Mouse (Mus musculus): ENCODE measurements at regions not wholly inside any gene's neighbourhood (a gene's known extent, or its start where the extent isn't known, plus 50 kb on each side); places are given as distances from the start of the nearest gene placed in this dataset.
A peak's percentile ranks its signal among the peaks of the same experiment; 100 is the strongest.

DNA sequence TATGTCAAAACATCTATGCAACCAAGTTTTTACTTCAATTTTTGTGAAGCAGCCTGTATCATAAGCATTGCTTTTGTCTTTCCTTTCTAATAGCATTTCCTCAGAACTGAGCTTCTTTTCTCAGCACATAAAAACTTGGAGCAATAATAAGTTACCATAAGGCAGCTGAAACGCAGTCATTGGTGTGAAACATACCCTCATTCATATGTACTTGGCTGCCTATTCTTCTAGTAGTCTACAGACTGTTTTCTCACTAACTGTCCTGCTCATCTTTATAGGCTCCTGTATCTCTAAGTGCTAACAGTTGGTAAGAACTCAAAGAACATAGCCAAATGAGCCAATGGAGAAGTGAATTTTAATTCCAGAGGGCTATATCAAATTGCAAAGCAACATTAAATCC lies 454.6 kb upstream of the Ptprd start:
- Histone ChIP-seq H3K36me3 (no peaks in the 10 kb centered on the region), H3K27ac (no peak overlapping the region), H3K9me3 (no peaks in the 10 kb centered on the region), H3K9ac (replicated peaks) (no peak overlapping the region), H3K4me1 (replicated peaks) (no peaks in the 10 kb centered on the region), H3K4me3 (replicated peaks) (no peak overlapping the region), H3K4me2 (no peak overlapping the region), H3K27me3 (no peaks in the 10 kb centered on the region)
- ATAC-seq (ENCODE audit: insufficient number of reproducible peaks, insufficient read depth, low FRiP score, low TSS enrichment, low read depth) = no peak
- 82% methylated on average over 1 of the region's 1 CpGs for WGBS

DNA sequence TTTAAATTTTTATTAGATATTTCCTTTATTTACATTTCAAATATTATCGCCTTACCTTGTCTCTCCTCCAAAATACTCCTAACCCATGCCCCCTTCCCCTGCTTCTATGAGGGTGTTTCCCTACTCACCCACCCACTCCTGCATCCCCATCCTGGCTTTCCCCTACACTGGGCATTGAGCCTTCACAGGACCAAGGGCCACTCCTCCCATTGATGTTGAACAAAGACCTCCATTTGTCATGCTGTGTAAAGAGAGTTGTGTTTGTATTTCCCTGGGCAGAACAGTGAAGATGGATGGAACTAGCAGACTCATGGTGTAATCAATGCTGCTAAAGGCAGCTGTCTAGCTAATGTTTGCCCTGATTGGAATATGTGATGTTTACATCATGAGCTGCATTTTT lies 431.0 kb upstream of the Ptprd start:
- Histone ChIP-seq H3K27ac (no peak overlapping the region), H3K27me3 (no peaks in the 10 kb centered on the region), H3K9me3 (no peaks in the 10 kb centered on the region), H3K9ac (replicated peaks) (no peak overlapping the region), H3K36me3 (no peaks in the 10 kb centered on the region), H3K4me3 (replicated peaks) (no peak overlapping the region), H3K4me2 (no peak overlapping the region), H3K4me1 (replicated peaks) (no peaks in the 10 kb centered on the region)
- 92% methylated on average over 1 of the region's 1 CpGs for WGBS
- no peak for ATAC-seq (ENCODE audit: insufficient number of reproducible peaks, insufficient read depth, low FRiP score, low TSS enrichment, low read depth)

- H3K9ac ChIP-seq (replicated peaks) = no peak overlapping the region
- ATAC-seq (ENCODE audit: insufficient number of reproducible peaks, insufficient read depth, low FRiP score, low TSS enrichment, low read depth) = peak; percentile 52; the same call in 1 of the 2 replicates
- no peak overlapping the region for H3K27ac ChIP-seq
- no peaks in the 10 kb centered on the region for H3K27me3 ChIP-seq
- H3K4me2 ChIP-seq = peak overlapping the region; percentile 57
- 17% methylated on average over 18 of the region's 18 CpGs for WGBS
- no peaks in the 10 kb centered on the region for H3K9me3 ChIP-seq
- no peaks in the 10 kb centered on the region for H3K36me3 ChIP-seq
- H3K4me3 ChIP-seq (replicated peaks) = peak overlapping the region; percentile 36
- no peaks in the 10 kb centered on the region for H3K4me1 ChIP-seq (replicated peaks)
These were observed 394.7 kb upstream of the Ptprd start for GRCm38 (mm10) chr4:78606461-78606830.

GRCm38 (mm10) chr4:78605763-78606460 lies 394.2 kb upstream of the Ptprd start:
- no peaks in the 10 kb centered on the region for H3K4me1 ChIP-seq (replicated peaks)
- no peak overlapping the region for H3K9ac ChIP-seq (replicated peaks)
- H3K4me3 ChIP-seq (replicated peaks) = peak overlapping the region; percentile 36
- 0 out of 2 replicates have a peak, but pooled peaks have one; percentile 52 for ATAC-seq (ENCODE audit: insufficient number of reproducible peaks, insufficient read depth, low FRiP score, low TSS enrichment, low read depth)
- peak overlapping the region; percentile 57 for H3K4me2 ChIP-seq
- no peaks in the 10 kb centered on the region for H3K36me3 ChIP-seq
- WGBS = 79% methylated on average over 4 of the region's 4 CpGs
- H3K9me3 ChIP-seq = no peaks in the 10 kb centered on the region
- H3K27ac ChIP-seq = no peak overlapping the region
- no peaks in the 10 kb centered on the region for H3K27me3 ChIP-seq

- 88% methylated on average over 2 of the region's 2 CpGs for WGBS
- no peaks in the 10 kb centered on the region for H3K27me3 ChIP-seq
- no peak overlapping the region for H3K27ac ChIP-seq
- H3K4me2 ChIP-seq = no peak overlapping the region
- ATAC-seq (ENCODE audit: insufficient number of reproducible peaks, insufficient read depth, low FRiP score, low TSS enrichment, low read depth) = no peak
- no peak overlapping the region for H3K9ac ChIP-seq (replicated peaks)
- no peaks in the 10 kb centered on the region for H3K4me1 ChIP-seq (replicated peaks)
- no peaks in the 10 kb centered on the region for H3K9me3 ChIP-seq
- H3K36me3 ChIP-seq = no peaks in the 10 kb centered on the region
- H3K4me3 ChIP-seq (replicated peaks) = no peak overlapping the region
These were observed 369.8 kb upstream of the Ptprd start for GRCm38 (mm10) chr4:78581590-78581989.

DNA sequence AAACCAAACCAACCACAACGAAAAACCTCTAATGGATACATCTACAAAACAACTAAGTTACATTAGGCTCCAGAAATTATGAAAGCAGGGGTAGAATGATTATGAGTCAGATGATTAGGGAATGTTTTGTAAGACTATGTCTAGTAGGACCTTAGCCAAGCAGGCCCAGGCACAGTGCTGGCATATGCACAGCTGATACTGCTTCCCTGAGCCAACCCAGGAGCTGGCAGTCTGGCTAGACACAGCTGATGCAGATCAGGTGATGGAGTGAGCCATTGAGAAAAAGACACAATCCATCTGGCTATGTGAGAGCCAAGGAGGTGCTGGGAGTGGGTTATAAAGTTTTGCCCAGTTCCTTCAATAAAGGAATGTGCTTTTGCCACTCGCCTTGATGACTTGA lies 353.6 kb upstream of the Ptprd start:
- WGBS = 72% methylated on average over 2 of the region's 2 CpGs
- H3K27me3 ChIP-seq = no peaks in the 10 kb centered on the region
- no peak overlapping the region for H3K4me3 ChIP-seq (replicated peaks)
- H3K4me1 ChIP-seq (replicated peaks) = no peaks in the 10 kb centered on the region
- no peaks in the 10 kb centered on the region for H3K9me3 ChIP-seq
- no peak overlapping the region for H3K4me2 ChIP-seq
- ATAC-seq (ENCODE audit: insufficient number of reproducible peaks, insufficient read depth, low FRiP score, low TSS enrichment, low read depth) = no peak
- no peaks in the 10 kb centered on the region for H3K36me3 ChIP-seq
- H3K9ac ChIP-seq (replicated peaks) = no peak overlapping the region
- H3K27ac ChIP-seq = no peak overlapping the region
